Mouse (Mus musculus) forelimb bud, embryonic 11.5 days (tissue): ENCODE data around the gene 3100002H09Rik.

ENCODE experiments used
- DNase-seq: peaks from one replicate; pipeline ENCODE4 v3.0.0-alpha.2; 2012; ENCODE audit warnings: low read depth, low spot score

Gene 3100002H09Rik

DNA sequence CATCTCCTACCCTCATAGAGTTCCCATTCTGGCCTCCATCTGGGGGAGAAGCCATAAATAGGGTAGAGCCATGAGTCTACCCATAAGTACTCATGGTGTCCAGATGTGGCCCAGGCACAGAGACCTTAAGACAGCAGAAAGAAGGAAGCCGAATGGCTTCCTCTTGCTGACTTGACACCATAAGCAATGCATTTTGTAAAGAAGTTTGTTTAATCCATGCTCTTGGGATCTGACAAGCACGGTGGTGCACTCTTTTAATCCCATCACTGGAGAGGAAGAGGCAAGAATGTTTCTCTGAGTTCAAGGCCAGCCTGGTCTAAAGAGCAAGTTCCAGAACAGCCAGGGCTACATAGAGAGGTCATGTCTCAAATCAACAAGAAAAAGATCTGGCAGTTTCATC lies at the start of gene 3100002H09Rik:
TSS of gene 3100002H09Rik (minus strand) at position 101 of the 400 bp plus-strand sequence.
- DNase-seq, result no peak

DNA sequence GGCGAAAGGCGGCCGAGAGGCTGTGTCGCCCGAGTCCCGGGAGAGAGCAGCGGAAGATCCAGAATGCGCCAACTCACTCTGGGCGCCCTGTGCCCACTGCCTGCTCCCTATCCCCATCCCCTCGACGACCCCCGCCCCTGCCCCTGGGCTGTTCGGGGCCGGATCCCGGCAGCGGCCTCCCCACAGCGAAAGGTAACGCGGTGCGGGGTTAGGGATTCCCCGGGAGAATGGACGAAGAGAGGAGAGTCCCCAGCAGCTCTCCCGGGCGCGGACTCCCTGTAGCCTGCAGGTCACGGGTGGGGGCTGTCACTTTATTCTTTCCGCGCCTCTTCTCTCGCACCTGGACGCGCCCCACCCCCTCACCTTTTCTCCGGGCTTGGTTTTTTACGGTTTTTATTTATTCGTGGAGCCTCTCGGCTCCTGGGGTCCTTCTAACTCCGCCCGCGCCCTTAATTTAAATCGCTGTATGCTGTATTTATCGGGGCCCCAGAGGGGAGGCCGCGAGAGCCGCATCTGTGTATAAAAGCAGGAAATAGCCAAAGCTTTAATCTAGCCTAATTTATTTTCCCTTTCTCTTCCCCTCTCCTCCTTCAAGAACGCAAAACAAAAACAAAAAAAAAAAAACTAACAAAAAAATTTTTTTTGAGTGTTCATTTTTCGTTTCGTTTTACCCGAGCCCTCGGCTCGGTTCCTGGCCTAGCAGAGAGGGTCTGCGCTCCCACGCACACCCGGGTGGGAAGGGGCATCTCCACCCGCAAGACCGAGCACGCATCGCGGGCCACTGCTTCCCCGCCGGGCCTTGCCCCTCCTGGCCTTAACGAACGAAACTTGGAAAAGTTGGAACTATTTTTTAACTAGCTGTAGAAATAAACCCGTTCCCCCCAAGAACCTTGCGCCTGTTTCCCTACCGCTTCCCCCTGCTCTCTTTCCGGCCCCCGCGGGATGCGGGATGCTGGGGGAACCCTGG lies 48.9 kb upstream of the 3100002H09Rik start:
- no peak for DNase-seq

DNA sequence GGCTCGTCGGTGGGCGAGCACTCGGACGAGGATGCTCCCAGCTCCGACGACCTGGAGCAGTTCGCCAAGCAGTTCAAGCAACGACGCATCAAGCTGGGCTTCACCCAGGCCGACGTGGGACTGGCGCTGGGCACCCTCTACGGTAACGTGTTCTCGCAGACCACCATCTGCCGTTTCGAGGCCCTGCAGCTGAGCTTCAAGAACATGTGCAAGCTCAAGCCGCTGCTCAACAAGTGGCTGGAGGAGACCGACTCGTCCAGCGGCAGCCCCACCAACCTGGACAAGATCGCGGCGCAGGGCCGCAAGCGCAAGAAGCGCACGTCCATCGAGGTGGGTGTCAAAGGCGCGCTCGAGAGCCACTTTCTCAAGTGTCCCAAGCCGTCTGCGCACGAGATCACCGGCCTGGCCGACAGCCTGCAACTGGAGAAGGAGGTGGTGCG lies 47.8 kb upstream of the 3100002H09Rik start:
- no peak for DNase-seq

DNA sequence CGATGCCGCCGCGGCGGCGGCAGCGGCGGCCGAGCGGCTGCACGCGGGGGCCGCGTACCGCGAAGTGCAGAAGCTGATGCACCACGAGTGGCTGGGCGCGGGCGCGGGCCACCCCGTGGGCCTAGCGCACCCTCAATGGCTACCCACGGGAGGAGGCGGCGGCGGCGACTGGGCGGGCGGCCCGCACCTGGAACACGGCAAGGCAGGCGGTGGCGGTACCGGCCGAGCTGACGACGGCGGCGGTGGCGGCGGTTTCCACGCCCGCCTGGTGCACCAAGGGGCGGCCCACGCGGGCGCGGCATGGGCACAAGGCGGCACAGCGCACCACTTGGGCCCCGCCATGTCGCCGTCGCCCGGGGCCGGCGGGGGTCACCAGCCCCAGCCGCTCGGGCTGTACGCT lies 47.2 kb upstream of the 3100002H09Rik start:
- no peak for DNase-seq

DNA sequence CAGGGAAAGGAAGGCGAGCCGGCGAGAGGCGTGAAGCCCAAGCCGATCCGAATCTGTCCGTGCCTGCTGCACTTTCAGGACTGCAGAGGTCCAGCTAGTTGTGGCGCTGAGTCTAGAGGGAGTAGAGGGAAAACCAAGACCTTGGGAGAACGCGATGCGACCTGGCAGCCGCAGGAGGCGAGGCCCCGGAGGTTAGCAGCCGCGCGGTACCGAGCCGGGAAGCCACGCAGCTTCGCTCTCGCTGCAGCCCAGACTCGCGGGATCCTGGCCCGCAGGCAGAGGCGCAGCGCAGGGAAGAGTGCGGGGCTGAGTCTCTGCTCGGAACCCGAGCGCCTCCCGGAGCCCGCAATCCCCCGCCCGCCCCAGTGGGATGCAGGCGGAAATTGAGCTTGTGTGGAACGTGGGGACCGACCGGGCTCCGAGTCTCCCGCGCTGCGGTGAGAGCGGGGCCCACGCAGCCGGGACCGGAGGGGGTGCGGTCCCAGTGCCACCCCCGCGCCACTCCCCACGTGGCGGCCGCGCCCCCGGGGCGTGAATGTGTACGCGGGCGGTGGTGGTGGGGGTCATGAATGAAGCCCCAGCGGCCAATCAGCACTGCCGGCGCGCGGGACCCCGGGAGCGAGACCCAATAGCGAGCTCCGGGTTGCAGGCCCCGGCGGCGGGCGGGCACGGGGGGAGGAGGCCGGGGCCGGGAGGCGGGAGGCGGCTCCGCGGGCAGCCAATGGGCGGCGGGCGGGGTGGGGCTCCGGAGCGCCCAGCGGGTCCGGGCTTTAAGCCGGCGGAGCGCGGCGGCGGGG lies 46.4 kb upstream of the 3100002H09Rik start:
- DNase-seq, result peak; percentile 73

DNA sequence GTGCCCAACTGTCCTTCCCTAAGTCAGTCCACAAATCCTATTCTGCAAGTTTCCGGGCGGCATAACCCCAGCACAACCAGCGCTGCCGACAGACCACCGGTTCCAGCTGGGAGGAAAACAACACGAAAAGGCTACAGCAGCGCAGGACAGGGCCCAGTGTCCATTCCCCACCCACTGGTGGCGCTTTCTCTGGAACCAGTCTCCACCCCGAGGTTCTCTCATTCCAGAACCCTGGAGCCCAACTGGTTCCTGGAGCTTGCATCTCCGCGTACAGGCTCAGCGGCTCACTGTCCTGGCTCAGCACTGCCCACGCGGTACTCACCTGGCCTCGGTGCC lies 45.9 kb upstream of the 3100002H09Rik start, which contains the start of gene Pou3f1:
TSS of gene Pou3f1 (plus strand) at position 290 of the 336 bp plus-strand sequence.
- no peak for DNase-seq

DNA sequence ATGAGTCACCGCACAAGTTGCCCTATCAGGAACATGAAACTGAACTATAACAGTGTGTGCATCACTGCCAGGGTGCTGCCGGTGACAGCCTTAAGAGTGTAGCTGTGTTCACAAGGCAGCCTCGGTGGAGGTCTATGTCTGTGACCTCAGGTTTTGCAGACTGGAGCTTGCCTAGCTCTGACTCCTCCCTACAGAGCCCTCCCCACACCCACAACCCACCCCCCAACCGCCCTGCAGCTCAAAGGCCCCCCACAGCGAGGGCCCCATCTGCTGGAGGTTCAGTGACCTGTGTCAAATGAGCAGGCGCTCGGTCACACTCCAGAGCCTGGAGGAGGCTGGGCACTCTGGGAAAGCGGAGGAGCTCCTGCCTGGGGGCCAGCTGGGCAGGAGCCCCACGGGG lies 42.3 kb upstream of the 3100002H09Rik start:
- no peak for DNase-seq

DNA sequence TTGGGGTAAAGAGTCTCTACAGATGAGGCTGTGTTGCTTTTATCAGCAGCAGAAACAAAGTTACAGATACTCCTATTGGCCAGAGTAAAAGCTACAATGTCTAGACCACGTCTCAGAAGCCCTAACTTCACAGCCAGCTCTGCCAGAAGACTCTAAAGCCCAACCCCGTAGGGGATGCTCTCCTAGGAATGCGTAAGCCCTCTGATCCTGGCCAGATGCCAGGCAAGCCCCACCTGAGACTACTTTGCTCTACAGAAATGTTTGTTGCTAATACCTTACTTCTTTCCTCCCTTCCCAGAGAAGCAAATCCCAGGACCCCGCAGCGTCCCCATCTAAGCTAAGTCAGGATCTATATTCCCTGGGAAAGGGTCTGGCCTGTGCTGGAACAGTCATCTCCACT lies 37.3 kb upstream of the 3100002H09Rik start:
- no peak for DNase-seq

DNA sequence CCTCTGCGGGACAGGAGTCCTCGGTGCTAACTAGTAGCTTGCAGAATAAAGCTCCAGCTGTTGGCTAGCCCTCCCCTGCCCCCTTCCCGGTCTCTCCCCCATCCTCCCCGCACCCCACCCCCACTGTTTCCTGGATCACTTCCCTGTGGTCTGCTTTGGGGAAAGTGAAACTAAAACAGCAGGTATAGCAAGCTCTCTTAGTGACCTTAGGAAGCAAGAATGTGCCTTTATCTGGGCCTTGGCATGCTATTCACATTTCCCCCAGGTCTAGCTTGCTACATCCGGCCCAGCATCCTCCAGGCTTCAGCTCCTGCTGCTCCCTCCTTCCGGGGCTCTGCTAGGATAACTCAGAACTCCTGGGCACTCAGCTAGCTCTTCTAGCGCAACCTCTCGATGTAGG lies 36.0 kb upstream of the 3100002H09Rik start:
- no peak for DNase-seq

DNA sequence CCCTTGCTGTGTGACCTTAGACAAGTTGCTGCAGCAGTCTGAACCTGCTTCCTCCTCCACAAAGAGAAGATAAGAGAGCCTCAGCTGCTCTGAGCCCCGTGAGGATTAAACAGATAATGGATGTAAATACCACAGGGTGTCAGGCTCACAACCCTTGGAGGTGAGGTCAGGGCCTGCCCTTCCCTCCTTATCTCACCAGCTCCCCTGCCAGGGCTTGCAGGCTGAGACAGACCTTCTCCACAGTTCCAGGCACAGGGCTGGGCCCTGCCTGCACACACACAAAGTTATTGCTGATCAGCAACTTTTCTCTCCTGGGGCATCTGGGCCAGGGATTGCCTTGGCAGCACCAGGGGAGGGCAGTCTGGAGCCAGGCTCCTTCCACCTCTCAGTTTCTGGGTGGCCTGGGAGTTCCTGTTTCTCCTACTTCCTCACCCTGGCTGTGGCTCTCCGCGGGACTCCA lies 34.4 kb upstream of the 3100002H09Rik start:
- DNase-seq, result no peak

DNA sequence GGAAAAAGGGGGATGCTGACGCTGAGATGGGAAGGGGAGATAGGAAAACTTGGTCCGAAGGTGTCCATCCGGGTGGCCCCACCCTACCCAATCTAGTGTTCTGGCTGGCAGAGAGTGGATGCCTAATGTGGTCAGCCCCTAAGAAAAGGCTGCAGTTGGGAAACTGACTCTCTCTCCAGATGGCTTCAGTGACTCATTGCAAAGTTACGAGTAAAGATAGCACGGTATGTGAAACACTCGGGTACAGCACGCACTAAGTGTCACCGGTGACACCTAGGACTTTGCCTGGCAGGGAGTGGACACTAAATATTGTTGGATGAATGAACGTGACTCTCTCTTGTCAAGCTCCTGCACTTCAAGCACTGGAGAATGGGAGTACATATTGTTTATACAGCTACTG lies 33.3 kb upstream of the 3100002H09Rik start:
- DNase-seq, result no peak

DNA sequence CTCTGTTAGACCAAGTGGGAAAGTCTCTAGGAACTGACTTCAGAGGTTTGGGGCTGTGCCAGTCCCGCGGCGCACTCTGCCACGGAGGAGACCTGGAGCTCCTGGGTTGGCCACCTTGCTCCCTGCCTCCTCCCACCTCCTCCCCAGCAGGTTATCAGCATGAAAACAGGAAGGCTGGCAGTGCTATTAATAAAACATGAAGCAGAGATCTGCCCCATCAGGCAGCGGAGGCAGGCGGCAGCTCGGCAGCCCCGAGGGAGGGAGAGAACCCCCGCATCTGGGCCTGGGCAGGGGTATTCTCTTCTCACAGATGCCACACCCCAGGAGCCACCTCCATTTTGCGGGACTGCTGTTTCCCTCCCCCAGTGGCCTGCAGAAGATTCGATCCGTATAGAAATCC lies 29.1 kb upstream of the 3100002H09Rik start:
- DNase-seq, result no peak

DNA sequence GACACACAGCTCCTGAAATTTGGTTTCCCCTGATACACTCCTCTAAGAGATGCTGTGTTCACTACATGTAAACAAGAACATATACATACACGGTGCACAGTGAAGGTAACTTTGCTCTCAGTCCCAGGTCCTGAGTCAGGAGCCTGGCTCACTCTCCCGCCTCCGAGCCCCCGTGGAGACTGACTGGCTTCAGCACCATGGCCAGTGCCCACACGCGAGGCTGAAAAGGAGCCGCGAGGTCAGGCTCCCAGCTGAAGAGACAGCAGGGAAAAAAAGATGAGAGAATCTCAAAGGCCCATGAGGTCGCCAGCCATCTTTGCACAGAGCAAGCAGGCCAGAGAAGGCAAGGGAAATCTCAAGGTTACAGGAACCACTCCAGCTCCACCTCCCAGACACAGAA lies 22.7 kb upstream of the 3100002H09Rik start:
- peak; percentile 59 for DNase-seq

DNA sequence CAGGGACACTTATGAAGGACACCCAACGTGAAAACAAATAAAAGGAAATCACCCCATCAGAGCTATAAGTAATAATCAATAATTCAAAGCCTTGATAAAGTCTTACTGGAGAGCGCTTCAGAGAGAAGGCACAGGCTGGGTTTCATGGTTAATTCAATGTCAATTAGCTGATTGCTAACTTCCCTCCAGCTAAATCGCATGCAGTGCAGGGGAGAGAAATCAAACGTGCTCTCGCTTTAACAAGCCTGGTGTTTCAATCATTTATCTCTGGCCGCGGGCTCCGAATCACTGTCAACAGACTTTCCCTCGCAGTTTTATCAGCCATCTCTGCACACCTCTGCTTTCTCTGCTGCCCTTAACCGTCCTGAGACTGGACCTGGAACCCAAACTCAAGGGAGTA lies 22.3 kb upstream of the 3100002H09Rik start:
- no peak for DNase-seq

DNA sequence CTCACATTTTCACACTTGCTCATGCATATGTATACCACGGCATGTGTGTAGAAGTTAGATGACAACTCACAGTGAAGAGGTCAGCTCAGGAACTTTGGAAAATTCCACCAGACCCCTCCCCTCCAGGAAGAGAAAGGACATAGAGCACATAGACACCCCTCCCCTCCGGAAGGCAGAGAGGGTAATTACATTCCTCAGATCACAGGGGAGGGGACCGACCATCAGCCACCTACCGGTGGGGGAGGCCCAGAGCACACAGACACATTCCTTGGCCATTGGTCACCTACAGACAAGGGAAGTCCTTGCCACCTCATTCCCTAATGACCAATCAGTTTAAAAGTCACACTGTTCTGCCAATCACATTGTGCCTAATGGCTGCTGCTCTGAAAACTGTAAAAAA lies 20.9 kb upstream of the 3100002H09Rik start:
- no peak for DNase-seq

DNA sequence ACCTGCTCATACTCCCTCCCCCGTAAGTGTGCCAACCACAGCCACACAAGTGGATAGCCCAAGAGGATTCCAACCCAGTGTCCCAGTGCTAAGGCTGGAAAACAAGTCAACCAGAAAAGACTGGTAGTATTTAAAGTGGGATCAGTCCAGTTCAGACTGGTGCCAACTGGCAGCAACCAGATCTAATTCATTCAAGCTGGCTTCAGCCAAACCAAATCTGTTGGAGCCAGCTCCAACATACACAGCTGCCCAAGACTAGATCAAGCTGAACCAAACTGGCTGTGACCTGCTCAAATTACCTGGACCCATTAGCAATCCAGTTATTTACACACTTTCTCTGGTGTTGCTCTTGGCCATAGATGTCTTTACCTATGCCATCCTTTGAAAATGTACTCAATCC lies 16.2 kb upstream of the 3100002H09Rik start:
- DNase-seq, result no peak

DNA sequence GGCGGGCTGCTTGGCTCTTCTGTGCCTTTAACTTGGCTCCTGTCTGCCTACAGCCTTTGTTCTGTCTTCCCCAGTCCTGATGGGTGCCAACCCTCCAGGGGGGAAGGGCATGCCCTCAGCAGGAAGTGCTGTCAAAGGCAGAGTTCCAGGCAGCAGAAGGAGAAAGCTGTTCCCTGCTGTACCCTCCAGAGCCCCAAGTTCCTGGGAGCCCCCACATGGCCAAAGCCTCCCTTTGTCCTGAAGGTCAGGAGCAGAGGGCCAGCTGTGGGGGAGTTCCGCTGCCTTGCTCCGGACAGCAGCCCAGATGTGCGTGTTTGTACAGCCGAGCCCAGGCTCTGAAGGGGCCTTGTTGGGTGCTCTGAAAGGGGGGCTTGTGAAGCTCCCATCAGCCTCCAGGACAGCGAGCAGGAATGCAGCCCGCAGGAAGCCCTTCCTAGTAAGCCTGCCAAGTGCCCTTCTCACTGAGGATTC lies 13.5 kb upstream of the 3100002H09Rik start:
- no peak for DNase-seq

DNA sequence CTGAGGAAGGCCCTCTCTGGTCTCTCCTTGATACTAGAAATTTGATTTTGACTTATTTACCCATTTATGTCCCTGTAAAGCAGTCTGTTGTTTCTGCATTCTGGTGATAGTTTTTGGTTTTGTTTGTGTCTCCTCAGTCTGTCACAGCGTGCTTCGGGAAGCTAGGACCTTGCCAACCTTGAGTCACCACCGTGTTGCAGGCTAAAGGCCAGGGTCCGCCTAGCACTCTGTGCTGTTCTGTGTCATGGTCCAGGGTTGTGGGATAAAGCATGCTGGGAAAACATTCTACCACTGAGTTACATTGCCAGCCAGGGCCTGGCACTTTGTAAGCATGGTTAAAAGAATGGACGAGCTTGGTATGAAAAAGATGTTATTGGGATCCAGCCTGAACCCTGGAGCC lies 12.0 kb upstream of the 3100002H09Rik start:
- no peak for DNase-seq

DNA sequence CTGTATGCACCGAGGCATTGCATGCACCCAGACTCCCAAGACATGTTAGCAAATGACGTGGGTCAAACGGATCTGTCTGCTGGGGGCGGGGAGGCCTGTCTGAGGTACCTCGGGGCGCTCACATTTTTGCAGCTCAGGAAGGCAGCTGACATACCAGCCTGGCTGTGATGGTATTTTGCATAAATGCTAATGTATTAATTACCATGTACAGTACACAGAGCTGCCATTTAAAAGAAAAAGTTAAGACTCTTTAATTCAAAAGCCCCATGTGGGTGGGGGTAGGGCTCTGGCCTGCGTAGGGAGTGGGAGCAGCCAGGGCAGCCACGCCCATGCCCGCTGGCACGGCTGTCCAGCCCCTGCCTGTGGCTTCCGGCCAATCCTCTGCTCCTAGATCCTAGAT lies 10.8 kb upstream of the 3100002H09Rik start:
- no peak for DNase-seq

DNA sequence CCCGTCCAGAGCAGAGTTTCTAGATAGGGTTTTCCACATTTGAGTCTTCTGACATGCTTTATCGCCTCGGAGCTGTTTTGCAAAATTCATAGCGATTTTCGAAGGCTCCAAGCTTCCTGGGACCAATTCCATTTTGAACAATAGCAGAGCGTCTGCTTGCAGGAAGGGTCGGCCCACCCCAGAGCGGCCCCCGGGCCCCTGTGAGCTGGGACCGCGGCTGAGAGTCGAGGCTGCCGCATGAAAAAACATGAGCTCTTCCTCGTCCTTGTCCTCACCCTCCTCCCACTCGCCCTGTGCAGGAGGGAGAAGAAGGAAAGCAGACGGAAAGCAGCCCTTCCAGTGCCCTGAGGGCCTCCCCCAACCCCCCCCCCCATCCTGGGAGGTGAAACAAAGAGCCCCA lies 8.0 kb upstream of the 3100002H09Rik start:
- DNase-seq, result no peak

DNA sequence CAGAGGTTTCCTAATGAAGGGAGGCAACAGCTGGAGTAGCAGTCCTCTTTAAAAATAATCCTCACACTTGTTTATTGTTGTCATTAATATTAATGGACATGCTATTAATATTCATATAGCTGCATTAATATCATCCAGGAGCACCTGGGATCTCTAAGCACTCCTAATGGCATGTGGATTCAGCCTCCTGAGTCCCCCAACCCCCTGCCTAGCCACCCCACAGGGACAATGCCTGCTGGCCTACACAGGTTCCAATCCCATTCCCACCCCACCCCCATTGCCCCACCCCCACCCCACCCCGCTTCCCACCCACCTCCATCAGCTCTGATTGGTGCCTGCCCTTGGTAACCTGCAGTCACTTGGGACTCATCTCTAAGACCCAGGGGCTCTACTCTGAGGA lies 6.0 kb upstream of the 3100002H09Rik start:
- DNase-seq, result no peak

DNA sequence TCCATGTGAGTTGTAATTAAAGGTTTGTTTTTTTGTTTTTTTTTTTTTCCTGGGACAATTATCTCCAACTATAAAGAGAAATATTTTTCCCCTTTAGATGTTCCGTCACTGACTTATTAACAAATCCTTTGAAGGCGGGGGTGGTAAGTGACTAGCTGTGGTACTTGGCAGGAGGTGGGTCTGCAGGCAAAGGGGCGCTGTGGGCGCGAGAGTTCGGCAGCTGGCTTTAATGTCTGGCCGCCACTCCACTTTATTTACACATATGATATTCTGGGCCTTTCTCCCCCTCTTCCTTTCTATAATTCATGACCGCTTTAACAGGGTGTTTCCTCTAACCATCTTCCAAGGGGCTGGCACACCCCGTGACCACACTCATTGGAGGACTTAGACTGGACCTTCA lies 5.4 kb upstream of the 3100002H09Rik start:
- no peak for DNase-seq
